Mouse (Mus musculus) kidney, postnatal 0 days (tissue): ENCODE measurements around the gene Slc6a11. TPM values are rescaled to one million over a fixed set of nuclear protein-coding genes. Genes with fewer than 3 reads are reported as not detected.

ENCODE experiments used
- ATAC-seq: fragments of 200-750 bp; cut with Nextera tagmentation; replicated peaks from 2 replicates; pipeline ENCODE4 v1.8.0; 2017; ENCODE audit warnings: low read depth, moderate number of reproducible peaks, moderate TSS enrichment, moderate library complexity; ENCODE audit not compliant: low FRiP score
- DNase-seq: peaks from one replicate; pipeline ENCODE4 v3.0.0-alpha.2; 2016; ENCODE audit warnings: low spot score
- H3K27ac ChIP-seq: fragments of 300-500 bp; sonication (generic); 2 replicates; pipeline ENCODE4 v1.5.1; 2014; ENCODE audit warnings: mild to moderate bottlenecking
- H3K27me3 ChIP-seq: fragments of 300-500 bp; sonication (generic); 2 replicates; pipeline ENCODE4 v1.6.1; 2014; ENCODE audit warnings: low read length, mixed read lengths; ENCODE audit not compliant: insufficient read depth
- H3K36me3 ChIP-seq: fragments of 300-500 bp; sonication (generic); 2 replicates; pipeline ENCODE4 v1.6.1; 2014; ENCODE audit warnings: low read length, mixed read lengths; ENCODE audit not compliant: insufficient read depth
- H3K4me1 ChIP-seq: fragments of 300-500 bp; sonication (generic); replicated peaks from 2 replicates; pipeline ENCODE4 v1.6.1; 2014; ENCODE audit warnings: antibody characterized with exemption, low read length, mixed read lengths; ENCODE audit not compliant: insufficient read depth
- H3K4me2 ChIP-seq: fragments of 300-500 bp; sonication (generic); 2 replicates; pipeline ENCODE4 v1.6.1; 2014; ENCODE audit warnings: mild to moderate bottlenecking, low read length, moderate library complexity, mixed read lengths
- H3K4me3 ChIP-seq: fragments of 300-500 bp; sonication (generic); replicated peaks from 2 replicates; pipeline ENCODE4 v1.5.1; 2014; ENCODE audit warnings: low read depth, low read length
- H3K9ac ChIP-seq: fragments of 300-500 bp; sonication (generic); 2 replicates; pipeline ENCODE4 v1.6.1; 2014; ENCODE audit warnings: low read depth, low read length
- H3K9me3 ChIP-seq: fragments of 300-500 bp; sonication (generic); replicated peaks from 2 replicates; pipeline ENCODE4 v1.6.1; 2016; ENCODE audit warnings: low read length, inconsistent platforms, mixed read lengths
- CTCF ChIP-seq: IDR thresholded peaks from 2 replicates; pipeline ENCODE4 v1.5.1; 2016; ENCODE audit warnings: antibody characterized with exemption, low read depth, mild to moderate bottlenecking, moderate library complexity
- WGBS: fragments of 180-500 bp; shearing (Covaris S2); extraction: QIAGEN DNeasy Blood & Tissue Kit; methylation state at CpG from one replicate; pipeline ENCODE4 v1.1.7; 2014; 5-methylcytosine and 5-hydroxymethylcytosine counted together
- polyA plus RNA-seq: library from polyadenylated mRNA; unstranded; fragments of >200 nt; fragmentation: Nextera tagmentation; extraction: Ambion mirVana; gene quantifications from 2 replicates; pipeline ENCODE4 v1.2.1, GENCODE M21; 2015

Slc6a11 gene
- polyA plus RNA-seq, 1 experiment from 2014 or later = 0.04 TPM

- H3K4me2 ChIP-seq = no peak overlapping the region
- ATAC-seq (no peak), DNase-seq (no peak)
- no peaks in the 10 kb centered on the region for H3K4me1 ChIP-seq
- no peaks in the 10 kb centered on the region for H3K9me3 ChIP-seq
- no peak for TF ChIP-seq CTCF
- no peaks in the 10 kb centered on the region for H3K36me3 ChIP-seq
- no peak overlapping the region for H3K4me3 ChIP-seq
- no peak overlapping the region for H3K9ac ChIP-seq
- no peaks in the 10 kb centered on the region for H3K27me3 ChIP-seq
- WGBS = 91% methylated on average over 11 of the region's 11 CpGs
- no peak overlapping the region for H3K27ac ChIP-seq
Observed at GRCm38 (mm10) chr6:114142480-114142879, 11.4 kb downstream of the Slc6a11 start.

- H3K9me3 ChIP-seq = no peaks in the 10 kb centered on the region
- H3K9ac ChIP-seq = no peak overlapping the region
- TF ChIP-seq CTCF = no peak
- H3K36me3 ChIP-seq = no peaks in the 10 kb centered on the region
- H3K27ac ChIP-seq = no peak overlapping the region
- ATAC-seq (no peak), DNase-seq (no peak)
- H3K27me3 ChIP-seq = no peaks in the 10 kb centered on the region
- H3K4me1 ChIP-seq = no peaks in the 10 kb centered on the region
- H3K4me2 ChIP-seq = no peak overlapping the region
- WGBS = 54% methylated on average over 2 of the region's 2 CpGs
- H3K4me3 ChIP-seq = no peak overlapping the region
Observed at GRCm38 (mm10) chr6:114143544-114143943, 12.5 kb downstream of the Slc6a11 start.

- no peak overlapping the region for H3K4me3 ChIP-seq
- ATAC-seq (no peak), DNase-seq (no peak)
- no peak overlapping the region for H3K4me2 ChIP-seq
- H3K4me1 ChIP-seq = no peaks in the 10 kb centered on the region
- no peaks in the 10 kb centered on the region for H3K36me3 ChIP-seq
- WGBS = 60% methylated on average over 6 of the region's 6 CpGs
- no peak overlapping the region for H3K9ac ChIP-seq
- no peaks in the 10 kb centered on the region for H3K27me3 ChIP-seq
- TF ChIP-seq CTCF = no peak
- H3K9me3 ChIP-seq = no peaks in the 10 kb centered on the region
- H3K27ac ChIP-seq = no peak overlapping the region
Observed at GRCm38 (mm10) chr6:114144447-114145105, 13.5 kb downstream of the Slc6a11 start.

- no peaks in the 10 kb centered on the region for H3K4me1 ChIP-seq
- no peaks in the 10 kb centered on the region for H3K9me3 ChIP-seq
- no peak overlapping the region for H3K4me2 ChIP-seq
- no peak overlapping the region for H3K27ac ChIP-seq
- ATAC-seq = no peak
- H3K36me3 ChIP-seq = no peaks in the 10 kb centered on the region
- H3K4me3 ChIP-seq = no peak overlapping the region
- WGBS = 73% methylated on average over 6 of the region's 6 CpGs
- DNase-seq = no peak
- TF ChIP-seq CTCF = no peak
- H3K27me3 ChIP-seq = no peaks in the 10 kb centered on the region
- no peak overlapping the region for H3K9ac ChIP-seq
Observed at GRCm38 (mm10) chr6:114145650-114146329, 14.7 kb downstream of the Slc6a11 start.

GRCm38 (mm10) chr6:114155720-114156119 is 24.7 kb downstream of the Slc6a11 start:
- Histone ChIP-seq H3K9me3 (no peaks in the 10 kb centered on the region), H3K9ac (no peak overlapping the region), H3K27ac (no peak overlapping the region), H3K4me1 (no peaks in the 10 kb centered on the region), H3K27me3 (no peaks in the 10 kb centered on the region), H3K4me3 (no peak overlapping the region), H3K36me3 (no peaks in the 10 kb centered on the region), H3K4me2 (no peak overlapping the region)
- no peak for ATAC-seq
- TF ChIP-seq CTCF = no peak
- WGBS = 73% methylated on average over 10 of the region's 10 CpGs
- no peak for DNase-seq

GRCm38 (mm10) chr6:114158811-114159210 is 27.8 kb downstream of the Slc6a11 start:
- Histone ChIP-seq H3K27me3 (no peaks in the 10 kb centered on the region), H3K4me2 (no peak overlapping the region), H3K27ac (no peak overlapping the region), H3K9me3 (no peaks in the 10 kb centered on the region), H3K4me3 (no peak overlapping the region), H3K36me3 (no peaks in the 10 kb centered on the region), H3K9ac (no peak overlapping the region), H3K4me1 (no peaks in the 10 kb centered on the region)
- DNase-seq (no peak), ATAC-seq (no peak)
- 82% methylated on average over 7 of the region's 7 CpGs for WGBS
- TF ChIP-seq CTCF = no peak
